Mouse (Mus musculus): Measurements from ENCODE around the gene Grip2.

Gene Grip2

DNA sequence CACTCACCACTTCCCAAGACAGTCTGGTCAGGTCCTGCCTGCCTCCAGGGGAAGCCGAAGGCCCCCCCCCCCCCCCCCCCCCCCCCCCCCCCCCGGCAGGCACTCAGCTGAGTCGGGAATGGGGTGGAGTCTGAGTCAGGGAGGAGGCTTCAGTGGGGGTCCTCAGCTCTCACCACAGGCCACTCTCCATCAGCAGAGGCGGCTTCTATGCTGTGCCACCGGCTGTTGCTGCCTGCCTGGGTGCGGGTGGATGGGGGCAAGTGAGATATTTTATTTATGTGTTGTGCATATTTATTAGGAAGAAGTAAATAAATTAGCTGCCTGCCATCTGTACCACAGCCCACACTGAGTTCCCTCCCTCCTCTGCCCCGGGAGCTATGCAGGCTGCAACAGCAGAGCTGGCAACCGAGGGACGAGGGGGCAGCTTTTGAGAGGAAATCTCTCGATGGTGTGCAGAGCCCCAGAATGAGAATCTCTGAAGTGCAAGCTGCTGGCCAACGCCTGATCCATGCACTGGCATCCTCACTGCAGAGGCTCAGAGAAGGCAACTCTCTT lies at the start of gene Grip2:
Gene Grip2, minus strand, starts transcription at position 235 of the 555 bp plus-strand sequence.
- no peak for DNase-seq (ENCODE audit: low spot score)

DNA sequence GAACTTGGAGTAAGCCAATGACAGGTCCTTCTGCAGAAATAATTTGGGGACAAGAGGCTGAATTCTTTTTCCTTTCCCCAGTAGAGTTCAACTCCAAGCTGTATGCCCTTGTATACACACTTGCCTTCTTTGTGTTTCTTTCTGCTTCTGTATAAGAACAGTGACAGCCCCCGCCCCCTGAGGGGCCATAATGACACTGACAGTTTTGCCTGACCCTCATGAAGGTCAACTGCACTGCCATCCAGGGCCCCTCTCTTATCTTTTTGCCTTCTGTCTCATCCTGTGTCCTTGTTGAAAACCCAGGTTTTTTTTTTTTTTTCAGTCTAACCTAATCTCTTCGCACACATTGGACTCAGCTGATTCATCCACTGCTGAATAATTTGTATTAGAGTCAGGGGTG lies 45.7 kb upstream of the Grip2 start:
- DNase-seq (ENCODE audit: low spot score) = no peak

DNA sequence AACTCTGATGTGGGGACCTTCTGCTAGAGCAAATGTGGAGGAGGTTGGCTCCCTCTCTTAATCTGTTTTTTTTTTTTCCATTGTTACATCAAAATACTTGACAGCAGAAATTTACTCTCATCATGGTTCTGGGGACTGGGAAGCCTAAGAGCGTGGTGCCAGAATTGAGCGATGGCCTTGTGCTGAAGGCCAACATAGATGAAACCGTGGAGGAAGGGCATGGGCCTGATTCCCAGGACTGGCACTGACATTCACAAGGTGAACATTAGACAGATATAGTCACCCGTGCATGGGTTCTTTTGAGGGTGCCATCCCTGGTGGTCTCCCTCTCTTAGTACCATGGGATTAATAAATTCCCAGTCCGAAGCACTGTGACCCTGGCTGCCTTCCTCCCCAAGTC lies 41.0 kb upstream of the Grip2 start:
- DNase-seq (ENCODE audit: low spot score) = no peak

DNA sequence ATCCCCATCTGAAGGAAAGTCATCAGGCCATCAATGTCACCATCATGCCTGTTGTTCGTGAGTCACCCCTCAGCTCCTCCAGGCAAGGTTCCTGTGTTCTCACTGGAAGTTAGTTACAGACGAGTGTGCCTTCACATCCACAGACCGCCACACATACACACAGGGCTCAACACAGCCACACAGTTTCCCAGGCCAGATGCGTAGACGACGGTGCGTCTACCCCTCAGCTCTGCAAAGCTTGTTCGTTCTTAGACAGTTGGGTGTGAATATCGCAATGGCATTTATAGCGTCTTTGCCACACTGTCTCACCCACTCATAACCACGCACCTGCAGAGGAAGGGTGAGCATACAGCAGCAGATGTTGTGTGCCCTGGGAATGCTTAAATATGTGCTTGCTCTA lies 38.6 kb upstream of the Grip2 start:
- no peak for DNase-seq (ENCODE audit: low spot score)

DNA sequence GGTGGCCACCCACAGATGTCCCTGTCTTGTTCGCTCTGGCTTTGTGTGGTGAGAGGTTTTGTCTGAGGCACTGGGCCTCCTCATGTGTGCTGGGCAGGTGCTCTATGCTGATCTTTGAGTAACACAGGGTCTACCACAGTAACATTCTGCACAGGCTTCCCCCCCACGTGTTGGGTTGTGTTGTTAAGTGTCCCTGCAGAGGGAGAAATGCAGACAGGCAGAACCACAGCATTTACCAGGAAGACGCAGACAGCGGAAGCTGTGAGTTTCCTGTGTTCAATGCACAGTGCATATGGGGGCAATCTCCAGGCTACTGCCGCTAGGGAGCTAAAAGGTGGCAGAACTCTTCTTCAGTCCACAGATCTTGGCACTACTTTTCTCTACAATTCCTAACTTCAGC lies 37.5 kb upstream of the Grip2 start:
- DNase-seq (ENCODE audit: low spot score) = no peak

DNA sequence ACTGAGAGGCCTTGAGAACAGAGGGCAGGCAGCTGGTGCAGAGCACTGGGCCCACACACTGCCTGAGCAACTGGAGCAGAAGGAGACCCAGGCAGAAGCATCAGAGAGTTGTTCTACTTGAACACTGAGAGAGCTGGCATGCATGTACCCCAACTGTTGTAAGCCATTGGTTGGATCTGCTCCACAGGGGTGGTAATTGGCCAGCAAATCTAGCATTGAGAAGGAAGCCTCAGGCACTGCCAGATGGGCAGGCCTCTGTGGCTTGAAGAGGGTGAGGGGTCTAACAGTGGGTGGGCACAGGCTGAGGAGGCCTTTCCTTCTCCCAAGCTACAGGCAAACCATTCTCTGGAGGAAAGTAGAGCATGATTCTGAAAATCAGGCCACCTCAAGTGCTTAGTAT lies 35.8 kb upstream of the Grip2 start:
- no peak for DNase-seq (ENCODE audit: low spot score)

DNA sequence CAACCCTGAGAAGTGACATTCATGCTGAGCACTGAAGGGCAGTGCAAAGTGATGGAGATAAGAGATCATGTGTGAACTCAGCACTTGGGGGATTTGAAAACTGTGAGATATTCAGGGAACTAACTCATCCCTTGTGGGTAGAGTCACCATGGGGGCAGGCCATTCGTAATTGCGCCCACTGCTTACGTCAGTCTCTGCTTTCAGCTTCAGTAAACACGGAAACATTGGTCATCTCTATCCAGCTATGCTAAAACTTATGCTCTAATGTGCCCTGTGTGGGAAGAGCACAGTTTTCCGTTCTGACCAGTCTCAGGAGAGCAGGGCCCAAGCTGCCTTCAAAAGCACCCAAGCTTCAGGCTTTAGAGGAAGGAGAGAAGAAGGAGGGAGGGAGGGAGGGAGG lies 31.3 kb upstream of the Grip2 start:
- DNase-seq (ENCODE audit: low spot score) = no peak

DNA sequence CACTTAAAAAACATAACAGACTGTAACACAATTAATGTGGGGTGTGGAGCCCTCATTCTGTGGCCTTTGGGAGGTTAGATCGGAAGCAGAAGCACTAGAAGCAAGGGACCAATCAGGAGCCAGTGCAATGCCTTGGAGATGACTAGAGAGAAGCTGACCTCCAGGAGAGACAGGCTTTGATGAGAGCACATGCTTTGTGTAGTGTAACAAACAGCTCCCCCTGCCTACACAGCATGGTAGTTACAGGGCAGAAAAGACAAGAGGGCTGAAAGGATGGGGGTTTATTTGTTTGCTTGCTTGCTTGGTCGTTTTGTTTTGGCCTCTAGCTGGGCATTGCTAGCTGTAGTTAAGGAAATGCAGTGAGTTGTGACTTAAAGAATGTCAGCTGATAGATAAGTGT lies 25.5 kb upstream of the Grip2 start:
- peak; percentile 75 for DNase-seq (ENCODE audit: low spot score)

DNA sequence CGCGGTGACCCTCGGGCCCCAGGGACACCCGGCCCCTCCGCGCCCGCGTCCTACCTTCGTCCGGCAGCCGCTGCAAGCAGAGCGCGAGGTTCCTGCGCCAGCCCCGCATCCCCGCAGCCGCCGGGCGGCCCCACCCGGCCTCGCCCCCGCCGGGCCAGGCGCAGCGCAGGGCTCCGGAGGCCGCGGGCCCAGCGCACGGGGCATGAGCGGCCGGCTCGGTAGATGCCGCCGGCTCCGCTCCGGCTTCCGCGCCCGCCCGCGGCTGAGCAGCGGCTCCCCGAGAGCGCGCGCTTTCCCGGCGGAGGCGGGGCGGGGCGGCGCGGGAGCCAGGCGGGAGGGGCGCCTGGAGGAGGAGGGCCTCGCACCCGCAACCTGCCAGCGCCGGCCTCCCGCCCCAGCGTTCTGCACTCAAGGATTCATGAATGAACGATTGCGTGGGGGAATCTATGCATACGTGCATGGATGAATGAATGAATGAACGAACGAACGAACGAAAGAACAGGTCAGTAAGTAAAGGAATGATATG lies 16.6 kb upstream of the Grip2 start:
- DNase-seq (ENCODE audit: low spot score) = peak; percentile 36

DNA sequence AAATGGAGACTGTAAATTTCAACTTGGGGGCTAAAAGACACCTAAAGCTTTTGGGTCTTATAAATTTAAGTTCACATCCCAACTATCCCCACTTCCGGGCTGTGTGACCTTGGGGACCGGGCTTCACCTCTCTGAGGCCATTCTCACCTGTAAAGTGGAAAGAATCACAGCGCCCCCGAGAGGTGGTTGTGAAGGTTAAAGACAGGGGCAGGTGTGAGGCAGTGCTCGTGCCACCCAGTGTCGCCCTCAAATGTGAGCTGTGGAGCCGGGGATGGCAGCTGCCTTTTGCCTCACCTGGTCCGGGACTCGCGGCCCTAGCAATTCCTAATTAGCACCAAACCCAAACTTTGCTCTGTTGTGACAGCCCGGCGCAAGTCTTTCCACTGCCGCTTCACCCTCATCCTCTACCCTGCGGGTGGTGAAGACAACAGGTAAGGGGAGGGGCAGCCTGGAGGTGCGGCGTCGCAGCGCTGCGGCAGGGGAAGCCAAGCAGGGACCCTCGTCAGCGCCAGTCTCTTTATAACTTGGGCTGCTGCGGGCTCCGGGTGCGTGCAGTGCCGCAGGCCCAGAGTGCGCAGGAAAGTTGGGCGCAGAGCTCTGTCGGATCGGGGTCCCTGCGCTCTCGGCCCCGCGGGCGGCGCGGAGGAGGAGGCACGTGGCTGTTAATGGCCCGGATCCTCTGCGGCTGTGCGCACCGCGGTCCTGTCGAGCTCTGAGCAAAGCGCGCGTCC lies 16.0 kb upstream of the Grip2 start:
- no peak for DNase-seq (ENCODE audit: low spot score)

DNA sequence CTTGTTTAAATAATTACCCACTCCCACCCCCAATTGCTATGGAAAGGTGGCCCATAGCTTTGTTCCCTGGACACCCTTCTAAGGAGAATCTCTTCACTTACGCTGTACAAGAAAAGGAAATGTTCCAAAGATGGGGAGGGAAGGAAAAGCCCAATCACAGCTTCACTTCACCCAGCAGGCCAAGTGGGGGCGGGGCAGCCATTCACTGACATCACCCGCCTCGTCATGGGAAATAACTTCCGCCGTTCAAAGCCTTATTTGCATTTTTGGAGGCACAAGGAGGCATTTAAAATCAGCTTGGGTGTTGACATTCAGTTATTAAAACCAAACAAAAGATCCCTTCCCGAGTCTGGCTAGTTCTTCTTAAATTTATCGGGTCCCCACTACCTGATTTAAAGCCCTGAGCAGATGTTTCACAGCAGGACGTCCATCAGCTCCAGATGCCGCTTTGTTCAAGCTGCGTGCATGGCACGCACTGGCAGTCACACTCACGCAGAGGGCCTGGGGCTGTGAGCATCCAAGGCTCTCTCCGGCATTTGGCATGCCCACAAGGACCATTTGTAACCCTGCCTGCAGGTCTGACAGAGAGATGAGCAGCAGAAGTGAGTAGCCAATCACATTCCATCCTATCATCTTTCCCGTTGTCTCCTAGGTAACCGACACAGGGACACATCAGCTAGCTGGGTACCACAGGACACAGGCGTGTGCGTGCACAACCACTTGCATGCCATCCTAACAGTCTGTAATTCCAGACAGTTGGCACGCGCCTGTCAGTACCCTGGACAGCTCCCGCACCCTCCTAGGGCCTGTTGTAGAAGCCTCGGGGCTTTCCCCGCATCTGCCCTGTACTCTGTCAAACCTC lies 12.2 kb upstream of the Grip2 start:
- DNase-seq (ENCODE audit: low spot score) = peak; percentile 80

DNA sequence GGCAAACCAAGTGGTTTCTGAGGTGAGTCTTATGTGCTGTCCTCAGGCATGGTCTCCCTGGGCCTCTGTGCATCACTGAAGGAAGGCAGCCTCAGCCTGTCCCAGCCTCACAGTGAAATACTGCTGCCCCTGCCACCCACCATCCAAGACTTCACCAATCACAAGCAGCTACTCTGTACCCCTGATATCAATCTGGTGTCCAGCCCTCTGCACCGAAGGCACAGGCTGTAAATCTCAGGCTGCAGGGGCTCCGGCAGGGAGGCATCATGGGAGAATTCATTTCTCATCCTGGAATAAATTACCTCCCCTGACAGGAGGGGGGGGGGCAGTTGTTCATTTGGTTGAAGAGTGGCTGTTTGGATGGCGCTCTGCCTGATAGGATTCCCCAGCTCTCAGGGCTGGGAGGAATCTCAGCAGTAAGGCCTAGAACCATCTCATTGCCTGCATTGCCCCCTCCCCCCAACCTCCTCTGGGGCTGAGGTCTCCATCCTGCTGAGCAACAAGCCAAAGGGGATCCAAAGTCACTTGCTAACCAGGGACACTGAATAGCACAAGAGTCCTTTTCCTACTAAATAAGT lies 5.9 kb upstream of the Grip2 start:
- DNase-seq (ENCODE audit: low spot score) = no peak

DNA sequence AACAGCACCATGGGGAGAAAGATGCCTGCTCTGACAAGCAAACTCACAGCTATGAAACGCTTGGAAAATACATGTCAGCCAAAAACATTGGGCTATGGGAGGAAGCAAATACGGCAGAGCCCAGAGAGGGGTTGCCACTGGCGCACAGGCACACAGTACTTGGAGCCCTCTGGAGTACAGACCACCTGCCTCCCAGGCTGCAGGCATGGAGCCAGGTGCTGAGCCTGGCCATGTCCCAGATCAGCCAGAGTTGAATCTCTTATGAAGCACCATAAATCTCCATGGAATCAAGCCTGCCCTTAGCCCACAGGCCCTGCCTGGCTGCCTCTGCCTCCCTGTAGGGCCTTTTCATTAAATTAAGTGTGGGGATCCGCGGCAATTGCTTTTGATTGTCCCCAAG lies 876 bp upstream of the Grip2 start:
- DNase-seq (ENCODE audit: low spot score) = no peak

DNA sequence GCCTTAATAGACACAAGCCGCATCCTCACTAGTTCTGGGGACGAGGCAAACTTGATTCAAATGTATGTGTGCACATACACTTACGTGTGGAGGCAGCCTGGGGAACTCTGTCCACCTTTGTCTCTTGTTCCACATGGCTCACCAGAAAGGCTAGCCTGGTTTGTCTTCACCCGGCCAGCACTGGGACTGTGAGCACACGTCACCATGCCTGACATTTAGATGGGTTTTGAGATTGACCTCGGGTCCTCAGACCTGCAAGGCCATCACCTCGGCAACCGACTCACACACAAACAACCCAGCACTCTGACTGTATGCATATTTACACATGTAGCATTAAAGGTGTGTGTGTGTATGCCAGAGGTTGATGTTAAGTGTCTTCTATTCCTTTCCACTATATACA lies 8.8 kb downstream of the Grip2 start:
- DNase-seq (ENCODE audit: low spot score) = no peak

DNA sequence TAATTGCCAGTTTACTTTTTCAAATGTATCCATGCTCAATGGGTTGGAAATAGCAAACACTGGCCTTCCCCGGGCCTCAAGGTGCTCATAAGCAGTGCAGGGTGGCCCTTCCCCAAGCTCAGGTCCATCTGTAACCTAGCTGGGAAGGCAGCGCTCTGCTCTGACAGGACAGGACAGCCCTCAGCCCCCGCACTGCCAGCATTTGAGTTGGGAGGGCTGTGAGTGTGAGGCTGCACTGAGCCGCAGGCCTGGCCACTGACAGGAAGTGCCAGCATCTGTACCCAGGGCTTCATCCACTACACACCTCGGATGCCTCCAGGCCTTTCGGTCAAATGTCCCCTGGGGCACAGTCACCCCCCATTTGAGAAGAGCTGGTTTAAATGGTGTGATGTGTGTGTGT lies 11.1 kb downstream of the Grip2 start:
- no peak for DNase-seq (ENCODE audit: low spot score)

DNA sequence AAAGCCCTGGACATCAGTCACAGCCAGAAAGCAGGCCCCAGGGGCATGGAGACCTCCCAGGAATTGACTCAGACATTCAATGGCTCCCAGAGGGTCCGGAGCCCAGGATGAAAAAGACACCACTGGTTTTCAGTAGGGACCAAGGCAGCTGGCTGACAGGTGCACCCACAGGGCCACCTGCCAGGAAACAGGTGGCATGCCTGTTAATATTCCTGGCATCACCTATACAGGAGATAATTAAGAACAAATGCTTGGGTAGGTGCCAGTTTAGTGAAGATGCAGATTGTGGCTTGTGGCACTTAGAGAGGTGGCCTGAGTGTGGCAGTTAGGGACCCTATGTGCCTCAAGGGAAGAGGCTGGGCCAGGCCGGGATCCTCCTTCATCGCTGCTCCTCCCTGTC lies 13.4 kb downstream of the Grip2 start:
- DNase-seq (ENCODE audit: low spot score) = no peak

DNA sequence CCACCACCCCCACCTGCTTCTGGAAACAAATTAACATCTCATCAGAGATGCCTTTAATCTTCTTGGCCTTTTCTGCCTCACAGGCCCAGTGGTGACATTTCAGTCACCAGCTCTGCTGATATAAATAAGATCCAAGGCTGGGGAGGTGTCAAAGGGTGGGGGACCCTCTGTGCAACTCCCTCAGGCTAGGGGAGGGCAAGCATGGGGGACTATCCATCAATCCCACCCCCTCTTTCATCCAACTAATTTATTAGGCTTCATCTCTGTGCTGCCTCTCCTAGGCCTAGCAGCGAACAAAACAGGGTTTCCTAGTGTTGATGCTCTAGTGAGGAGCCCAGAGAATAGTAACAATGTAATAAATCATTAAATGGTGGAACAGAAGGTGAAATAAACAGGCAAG lies 17.0 kb downstream of the Grip2 start:
- no peak for DNase-seq (ENCODE audit: low spot score)

DNA sequence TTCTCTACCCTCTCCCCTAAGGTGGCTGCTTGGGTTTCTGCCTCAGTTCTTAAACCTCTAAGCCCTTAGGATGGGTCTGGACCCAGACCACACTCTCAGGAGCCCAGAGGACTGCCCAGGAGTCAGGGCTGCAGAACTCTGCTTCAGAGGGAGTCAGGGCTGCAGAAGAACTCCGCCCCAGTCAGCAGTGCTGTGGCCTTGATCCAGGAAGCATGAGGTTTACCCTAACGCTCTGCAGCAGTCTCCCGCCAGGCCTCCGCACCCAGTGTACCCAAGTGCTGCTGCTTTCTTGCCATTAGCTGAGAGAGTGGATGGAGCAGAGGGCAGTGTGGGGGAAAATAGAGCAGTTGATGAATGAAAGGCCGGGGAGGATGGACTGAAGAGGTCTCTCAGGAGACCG lies 19.0 kb downstream of the Grip2 start:
- DNase-seq (ENCODE audit: low spot score) = no peak

DNA sequence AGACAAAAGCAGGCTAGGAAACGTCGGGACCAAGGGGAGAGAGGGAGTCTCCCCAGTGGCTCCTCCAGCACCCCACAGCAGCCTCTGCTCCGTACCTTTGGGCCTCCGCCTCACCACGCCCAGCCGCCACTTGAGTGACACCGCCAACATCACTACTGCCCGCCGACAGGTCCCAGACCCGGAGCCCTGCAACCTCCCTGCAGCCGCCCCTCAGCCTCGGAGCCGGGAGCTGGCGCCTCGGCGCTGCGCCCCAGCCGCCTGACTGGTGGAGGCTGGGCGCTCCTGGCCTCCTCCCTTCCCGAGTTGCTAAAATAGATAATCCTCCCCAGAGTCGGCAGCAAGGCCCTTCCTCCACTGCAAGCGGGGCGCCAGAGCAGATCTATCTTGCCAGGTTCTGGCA lies 19.9 kb downstream of the Grip2 start:
- peak; percentile 37 for DNase-seq (ENCODE audit: low spot score)

DNA sequence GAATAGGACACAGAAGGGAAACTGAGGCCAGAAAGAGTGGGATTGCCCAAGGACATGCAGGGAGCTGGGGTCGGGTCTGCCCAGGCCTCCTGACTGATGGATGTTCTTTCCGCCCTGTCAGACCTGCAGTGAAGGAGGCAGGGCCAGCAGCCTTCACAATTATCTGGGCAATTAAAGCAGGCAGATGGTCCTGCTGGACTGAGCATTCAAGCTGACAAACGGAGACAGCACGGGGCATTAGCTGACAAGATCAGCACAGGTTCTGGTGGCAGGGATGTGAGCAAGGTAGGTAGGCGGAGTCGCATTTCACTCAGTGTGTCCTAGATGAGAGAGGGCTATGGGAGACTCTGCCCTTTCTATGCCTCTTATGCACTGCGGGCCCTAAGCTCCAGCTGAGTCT lies 22.9 kb downstream of the Grip2 start:
- peak; percentile 30 for DNase-seq (ENCODE audit: low spot score)

DNA sequence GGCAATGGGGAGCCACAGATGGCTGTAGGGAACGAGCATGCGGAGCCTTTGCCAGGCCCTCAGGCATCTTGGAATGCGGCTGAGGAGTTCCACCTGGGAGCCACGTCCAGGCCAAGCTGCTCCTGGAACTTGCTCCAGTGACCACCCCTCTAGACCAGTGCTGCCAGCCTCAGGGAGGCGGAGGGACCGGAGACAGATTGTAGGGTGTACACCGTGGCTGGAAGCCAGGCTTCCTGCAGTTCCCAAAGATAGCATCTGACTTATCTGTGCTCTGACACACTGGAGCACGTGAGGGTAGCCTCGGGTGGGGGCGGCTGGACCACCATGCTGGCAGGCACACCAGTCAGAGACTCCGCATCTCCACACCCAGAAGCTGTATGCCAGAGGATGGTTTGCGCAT lies 28.6 kb downstream of the Grip2 start:
- no peak for DNase-seq (ENCODE audit: low spot score)

DNA sequence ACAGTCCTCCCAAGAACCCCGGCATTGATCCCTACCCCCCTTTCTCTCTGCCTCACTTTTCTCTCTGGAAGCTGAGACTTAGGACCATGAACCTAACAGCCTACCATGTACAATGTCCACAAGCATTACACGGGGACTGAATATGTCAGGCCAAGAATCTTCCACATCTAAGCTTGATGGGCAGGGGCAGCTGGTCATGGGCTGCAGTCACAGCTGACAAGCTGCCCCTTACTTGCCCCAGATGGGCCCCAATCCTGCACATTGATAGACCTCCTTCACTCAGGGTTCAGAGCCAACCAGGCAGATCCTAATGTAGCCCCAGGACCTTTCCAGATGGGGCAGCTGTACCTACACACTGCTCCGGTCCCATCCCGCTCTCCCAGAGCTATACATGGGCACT lies 30.3 kb downstream of the Grip2 start:
- DNase-seq (ENCODE audit: low spot score) = no peak

DNA sequence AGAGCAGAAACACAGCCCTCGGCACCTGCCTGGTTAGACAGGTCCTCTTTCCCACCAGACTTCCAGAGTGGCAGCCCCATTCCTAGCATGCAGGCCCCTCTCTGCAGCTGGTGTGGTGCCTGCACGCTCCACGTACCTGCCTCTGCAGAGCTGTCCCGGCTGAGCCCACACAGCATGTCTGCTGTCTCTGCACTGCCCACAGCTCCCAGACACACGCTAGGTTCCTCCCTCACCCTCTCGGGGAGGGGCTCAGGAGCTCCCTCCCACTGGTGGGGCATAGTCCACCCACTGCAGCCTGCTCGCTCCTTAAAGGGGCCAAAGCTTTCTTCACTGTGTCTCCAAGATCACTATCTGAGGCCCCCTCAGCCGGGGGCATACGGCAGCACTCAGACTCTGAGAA lies 31.0 kb downstream of the Grip2 start:
- DNase-seq (ENCODE audit: low spot score) = no peak

Data from retina, embryonic 14.5 days (tissue).